Mouse (Mus musculus): ENCODE results near the gene Fam117a. TPM values are rescaled to one million over a fixed set of nuclear protein-coding genes. Genes with fewer than 3 reads are reported as not detected.

The Fam117a gene
- polyA plus RNA-seq, 1 experiment from 2014 or later, result 59.0 TPM

GRCm38 (mm10) chr11:95368231-95368823 lies 31.5 kb downstream of the Fam117a start:
- no peaks in the 10 kb centered on the region for H3K27me3 ChIP-seq (replicated peaks)
- ATAC-seq, result no peak
- peaks cover 35% of the 10 kb centered on the region for H3K4me1 ChIP-seq
- peaks cover 99% of the 10 kb centered on the region for H3K36me3 ChIP-seq
- H3K9ac ChIP-seq, result no peak overlapping the region
- no peaks in the 10 kb centered on the region for H3K9me3 ChIP-seq (replicated peaks)
- H3K27ac ChIP-seq, result no peak overlapping the region
- H3K4me2 ChIP-seq, result no peak overlapping the region
- WGBS (ENCODE audit: insufficient replicate concordance), result 87% methylated on average over 8 of the region's 8 CpGs
- no peak overlapping the region for H3K4me3 ChIP-seq

GRCm38 (mm10) chr11:95368871-95369270 lies 32.1 kb downstream of the Fam117a start:
- Histone ChIP-seq H3K9me3 (replicated peaks) (no peaks in the 10 kb centered on the region), H3K9ac (no peak overlapping the region), H3K27ac (no peak overlapping the region), H3K4me2 (no peak overlapping the region), H3K36me3 (peaks cover 99% of the 10 kb centered on the region), H3K27me3 (replicated peaks) (no peaks in the 10 kb centered on the region), H3K4me1 (peaks cover 35% of the 10 kb centered on the region), H3K4me3 (no peak overlapping the region)
- no peak for ATAC-seq
- WGBS (ENCODE audit: insufficient replicate concordance), result 87% methylated on average over 4 of the region's 4 CpGs

GRCm38 (mm10) chr11:95369964-95370890 lies 33.4 kb downstream of the Fam117a start:
- H3K4me2 ChIP-seq, result no peak overlapping the region
- no peaks in the 10 kb centered on the region for H3K9me3 ChIP-seq (replicated peaks)
- H3K36me3 ChIP-seq, result peaks cover 99% of the 10 kb centered on the region
- H3K9ac ChIP-seq, result no peak overlapping the region
- H3K27ac ChIP-seq, result peak overlapping the region; percentile 29; the same call in 1 of the 2 replicates
- 68% methylated on average over 15 of the region's 15 CpGs for WGBS (ENCODE audit: insufficient replicate concordance)
- peaks cover 30% of the 10 kb centered on the region for H3K4me1 ChIP-seq
- no peaks in the 10 kb centered on the region for H3K27me3 ChIP-seq (replicated peaks)
- no peak for ATAC-seq
- H3K4me3 ChIP-seq, result no peak overlapping the region

GRCm38 (mm10) chr11:95371182-95371581 lies 34.4 kb downstream of the Fam117a start:
- peak; percentile 14; the same call in 1 of the 2 replicates for ATAC-seq
- Histone ChIP-seq H3K27ac (no peak overlapping the region), H3K27me3 (replicated peaks) (no peaks in the 10 kb centered on the region), H3K9me3 (replicated peaks) (no peaks in the 10 kb centered on the region), H3K4me3 (no peak overlapping the region), H3K9ac (no peak overlapping the region), H3K36me3 (peaks cover 99% of the 10 kb centered on the region), H3K4me2 (no peak overlapping the region), H3K4me1 (0 out of 2 replicates have a peak, but pooled peaks cover 21% of the 10 kb centered on the region)
- 86% methylated on average over 7 of the region's 7 CpGs for WGBS (ENCODE audit: insufficient replicate concordance)

- Histone ChIP-seq H3K27me3 (replicated peaks) (no peaks in the 10 kb centered on the region), H3K27ac (no peak overlapping the region), H3K4me1 (peaks cover 30% of the 10 kb centered on the region), H3K9ac (no peak overlapping the region), H3K9me3 (replicated peaks) (no peaks in the 10 kb centered on the region), H3K4me3 (no peak overlapping the region), H3K4me2 (no peak overlapping the region), H3K36me3 (peaks cover 89% of the 10 kb centered on the region)
- ATAC-seq, result no peak
- WGBS (ENCODE audit: insufficient replicate concordance), result 73% methylated on average over 9 of the region's 9 CpGs
Observed at GRCm38 (mm10) chr11:95378926-95379325, 42.1 kb downstream of the Fam117a start.

GRCm38 (mm10) chr11:95379552-95379951 lies 42.7 kb downstream of the Fam117a start:
- H3K9ac ChIP-seq, result no peak overlapping the region
- no peak overlapping the region for H3K4me3 ChIP-seq
- H3K27me3 ChIP-seq (replicated peaks), result no peaks in the 10 kb centered on the region
- no peak for ATAC-seq
- no peaks in the 10 kb centered on the region for H3K9me3 ChIP-seq (replicated peaks)
- H3K36me3 ChIP-seq, result peaks cover 83% of the 10 kb centered on the region
- H3K4me1 ChIP-seq, result peaks cover 33% of the 10 kb centered on the region
- H3K27ac ChIP-seq, result 0 out of 2 replicates have a peak overlapping the region, but pooled peaks have one; percentile 1
- no peak overlapping the region for H3K4me2 ChIP-seq
- 60% methylated on average over 5 of the region's 5 CpGs for WGBS (ENCODE audit: insufficient replicate concordance)

- no peaks in the 10 kb centered on the region for H3K27me3 ChIP-seq (replicated peaks)
- H3K4me1 ChIP-seq, result peaks cover 38% of the 10 kb centered on the region
- ATAC-seq, result no peak
- peak overlapping the region; percentile 11; the same call in 1 of the 2 replicates for H3K27ac ChIP-seq
- H3K4me2 ChIP-seq, result no peak overlapping the region
- peaks cover 71% of the 10 kb centered on the region for H3K36me3 ChIP-seq
- H3K9ac ChIP-seq, result no peak overlapping the region
- whole genome bisulfite sequencing (ENCODE audit: insufficient replicate concordance), result 88% methylated on average over 7 of the region's 7 CpGs
- no peaks in the 10 kb centered on the region for H3K9me3 ChIP-seq (replicated peaks)
- no peak overlapping the region for H3K4me3 ChIP-seq
Observed at GRCm38 (mm10) chr11:95380711-95381110, 43.9 kb downstream of the Fam117a start.

- Histone ChIP-seq H3K27ac (no peak overlapping the region), H3K9me3 (replicated peaks) (no peaks in the 10 kb centered on the region), H3K9ac (no peak overlapping the region), H3K4me3 (no peak overlapping the region), H3K36me3 (peaks cover 67% of the 10 kb centered on the region), H3K4me1 (peaks cover 42% of the 10 kb centered on the region), H3K4me2 (no peak overlapping the region), H3K27me3 (replicated peaks) (no peaks in the 10 kb centered on the region)
- WGBS (ENCODE audit: insufficient replicate concordance), result 88% methylated on average over 1 of the region's 1 CpGs
- ATAC-seq, result no peak
Observed at GRCm38 (mm10) chr11:95381146-95381545, 44.3 kb downstream of the Fam117a start.

GRCm38 (mm10) chr11:95383331-95383986 lies 46.6 kb downstream of the Fam117a start:
- peaks cover 66% of the 10 kb centered on the region for H3K36me3 ChIP-seq
- H3K27ac ChIP-seq, result peak overlapping the region; percentile 89
- H3K27me3 ChIP-seq (replicated peaks), result no peaks in the 10 kb centered on the region
- H3K4me3 ChIP-seq, result no peak overlapping the region; the same call in 1 of the 2 replicates
- no peak for ATAC-seq
- H3K9me3 ChIP-seq (replicated peaks), result no peaks in the 10 kb centered on the region
- H3K4me2 ChIP-seq, result peak overlapping the region; percentile 75
- H3K9ac ChIP-seq, result peak overlapping the region; percentile 8; the same call in 1 of the 2 replicates
- peaks cover 44% of the 10 kb centered on the region for H3K4me1 ChIP-seq
- WGBS (ENCODE audit: insufficient replicate concordance), result 69% methylated on average over 5 of the region's 5 CpGs

GRCm38 (mm10) chr11:95384004-95384318 lies 47.1 kb downstream of the Fam117a start:
- H3K27me3 ChIP-seq (replicated peaks), result no peaks in the 10 kb centered on the region
- peaks cover 66% of the 10 kb centered on the region for H3K36me3 ChIP-seq
- 31% methylated on average over 9 of the region's 9 CpGs for WGBS (ENCODE audit: insufficient replicate concordance)
- H3K4me2 ChIP-seq, result peak overlapping the region; percentile 75
- H3K9me3 ChIP-seq (replicated peaks), result no peaks in the 10 kb centered on the region
- H3K4me3 ChIP-seq, result peak overlapping the region; percentile 86
- no peak for ATAC-seq
- H3K4me1 ChIP-seq, result peaks cover 39% of the 10 kb centered on the region
- peak overlapping the region; percentile 84 for H3K9ac ChIP-seq
- H3K27ac ChIP-seq, result peak overlapping the region; percentile 89

- Histone ChIP-seq H3K9me3 (replicated peaks) (no peaks in the 10 kb centered on the region), H3K4me3 (peak within 1 kb of the TSS; percentile 86), H3K27me3 (replicated peaks) (no peaks in the 10 kb centered on the region), H3K9ac (peak within 1 kb of the TSS; percentile 84), H3K4me2 (peak within 1 kb of the TSS; percentile 75), H3K27ac (peak within 1 kb of the TSS; percentile 89), H3K36me3 (peaks cover 66% of the 10 kb centered on the region), H3K4me1 (peaks cover 37% of the 10 kb centered on the region)
- WGBS (ENCODE audit: insufficient replicate concordance), result 2% methylated on average over 42 of the region's 42 CpGs
- ATAC-seq, result peak; percentile 93
Observed at GRCm38 (mm10) chr11:95384319-95384972, 47.6 kb downstream of the Fam117a start, which contains the start of gene Slc35b1. Gene Slc35b1 (plus strand): TSS chr11:95384692.
